Comparison of ENCODE assay signal across 9 mouse cellular contexts in the genomic region with DNA sequence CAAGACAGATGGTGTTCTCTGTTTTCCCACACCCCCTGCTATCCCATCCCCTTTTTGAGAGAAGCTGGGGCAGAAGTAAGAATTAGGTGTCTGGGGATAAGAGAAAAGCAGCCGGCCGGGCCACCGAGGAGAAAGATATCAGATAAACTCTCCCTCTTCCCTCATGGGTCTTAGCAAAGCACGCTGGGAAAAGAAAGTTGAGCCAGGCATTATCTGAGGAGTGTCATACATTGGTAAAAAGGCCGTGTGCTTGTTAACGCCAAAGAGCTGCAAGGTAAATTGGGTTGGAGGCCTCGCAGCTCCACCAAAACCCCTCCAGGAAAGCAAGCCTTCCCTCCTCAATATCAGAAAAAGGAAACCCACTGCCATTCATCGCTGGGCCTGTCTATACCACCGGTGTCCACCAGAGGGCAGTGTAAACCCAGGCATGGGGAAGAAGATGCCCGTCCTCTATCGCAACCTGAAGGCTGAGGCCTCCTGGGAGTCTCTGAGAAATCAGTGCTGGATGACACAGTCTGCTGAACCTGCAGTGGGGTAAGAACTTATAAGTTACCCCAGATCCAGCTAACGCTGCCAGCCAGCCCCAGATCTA. TPM values are rescaled to one million over a fixed set of nuclear protein-coding genes. Genes with fewer than 3 reads are reported as not detected.
DNase-seq lines count a peak whose midpoint lies in the region; ATAC-seq and TF ChIP-seq lines count a peak whose summit lies in the region.
"Had no signal": no experiment of that assay in that cellular context is flagged by ENCODE, and none has a peak within 500 bp of the region (broad histone marks: within the 10 kb centered on the region; RNA-seq: fewer than 3 reads in every experiment).

No protein-coding gene starts in this region.

- peak; percentile 86 for DNase-seq in ES-CJ7 (ENCODE audit: low read depth, low spot score)
- DNase-seq in brain, embryonic 14.5 days (ENCODE audit: low read depth), result peak; percentile 86
- DNase-seq in forebrain, embryonic 11.5 days (ENCODE audit: low spot score), result peak; percentile 92
- peak; percentile 88 for DNase-seq in heart, postnatal 4 days
- peak; percentile 75 for DNase-seq in layer of hippocampus, adult 9-10 months (ENCODE audit: low spot score)
- peak; percentile 85 for DNase-seq in lung, postnatal 10 days
- DNase-seq in retina, postnatal 7 days (ENCODE audit: low read depth, low spot score), result peak; percentile 74
- peak; percentile 42 to 64 for DNase-seq in urinary bladder, adult 18-20 months (ENCODE audit: low spot score in 2 of 2)

- no peak for TF ChIP-seq POLR2A in brain, embryonic 14.5 days (IDR thresholded peaks at IDR 0.05; ENCODE audit: borderline replicate concordance, extremely low read depth, insufficient read depth, insufficient read length, poor library complexity, severe bottlenecking)

- no peak overlapping the region for H3K9ac ChIP-seq in forebrain, embryonic 11.5 days (ENCODE audit: low read length)
- H3K9ac ChIP-seq: limb, embryonic 12.5 days had no signal

- 0 out of 2 replicates have a peak, but pooled peaks have one; percentile 49 for ATAC-seq in forebrain, embryonic 11.5 days (replicated peaks; ENCODE audit: low FRiP score)

- TF ChIP-seq CTCF in brain, embryonic 14.5 days (IDR thresholded peaks at IDR 0.05; ENCODE audit: borderline replicate concordance, extremely low read depth, insufficient read depth, insufficient read length), result peak; percentile 99

- no peaks in the 10 kb centered on the region for H3K27me3 ChIP-seq in forebrain, embryonic 11.5 days (ENCODE audit: control insufficient read depth, insufficient read depth, low read length)

- no peaks in the 10 kb centered on the region for H3K36me3 ChIP-seq in forebrain, embryonic 11.5 days (ENCODE audit: control insufficient read depth, insufficient read depth, low read length)
- H3K36me3 ChIP-seq: limb, embryonic 12.5 days had no signal

- no peak overlapping the region for H3K4me3 ChIP-seq in forebrain, embryonic 11.5 days (ENCODE audit: low read depth, low read length)
- H3K4me3 ChIP-seq: limb, embryonic 12.5 days had no signal

- H3K9me3 ChIP-seq in forebrain, embryonic 11.5 days (ENCODE audit: control insufficient read depth, low read length), result no peaks in the 10 kb centered on the region

- H3K4me1 ChIP-seq in forebrain, embryonic 11.5 days (replicated peaks; ENCODE audit: control insufficient read depth, insufficient read depth, low read length), result no peaks in the 10 kb centered on the region; the same call in 1 of the 2 replicates

- 20% methylated on average over 12 of the region's 12 CpGs for WGBS in forebrain, embryonic 11.5 days

- no peak overlapping the region for H3K27ac ChIP-seq in forebrain, embryonic 11.5 days (ENCODE audit: low read depth, low read length)
- H3K27ac ChIP-seq: limb, embryonic 12.5 days had no signal

- H3K4me2 ChIP-seq in forebrain, embryonic 11.5 days (ENCODE audit: low read depth, low read length, severe bottlenecking), result no peak overlapping the region
- H3K4me2 ChIP-seq: limb, embryonic 12.5 days had no signal

RNA-seq across cellular contexts. Expression of a gene that starts 3.1 kb away (rescaled TPM):
- polyA plus RNA-seq in brain, embryonic 14.5 days (2012; rRNA removed), result 0.97 and 1.3 TPM in 2 replicates
- polyA plus RNA-seq in forebrain, embryonic 11.5 days (2014; fragmentation: Nextera tagmentation; extraction: Ambion mirVana), result 1.0 and 1.2 TPM in 2 replicates
- under 1 TPM; 0.71 to 0.92 TPM for total RNA-seq in heart, postnatal 4 days (2021)

RNA-seq across cellular contexts. Expression of a gene that starts 28.3 kb away (rescaled TPM):
- 21.0 and 23.3 TPM in 2 replicates for polyA plus RNA-seq in brain, embryonic 14.5 days (2012; rRNA removed)
- 24.6 and 25.2 TPM in 2 replicates for polyA plus RNA-seq in forebrain, embryonic 11.5 days (2014; fragmentation: Nextera tagmentation; extraction: Ambion mirVana)
- total RNA-seq in heart, postnatal 4 days (2021), result 10 to 100 TPM; 21.5 to 21.9 TPM

RNA-seq across cellular contexts. Expression of a gene that starts 44.8 kb away (rescaled TPM):
- polyA plus RNA-seq in brain, embryonic 14.5 days (2012; rRNA removed), result 31.0 and 41.3 TPM in 2 replicates
- polyA plus RNA-seq in forebrain, embryonic 11.5 days (2014; fragmentation: Nextera tagmentation; extraction: Ambion mirVana), result 85.3 and 88.3 TPM in 2 replicates
- 10 to 100 TPM; 52.4 to 54.4 TPM for total RNA-seq in heart, postnatal 4 days (2021)

RNA-seq across cellular contexts. Expression of a gene that starts 44.9 kb away (rescaled TPM):
- 0.40 and 0.92 TPM in 2 replicates for polyA plus RNA-seq in brain, embryonic 14.5 days (2012; rRNA removed)
- polyA plus RNA-seq in forebrain, embryonic 11.5 days (2014; fragmentation: Nextera tagmentation; extraction: Ambion mirVana), result 0.95 and 2.0 TPM in 2 replicates
- not detected for total RNA-seq in heart, postnatal 4 days (2021)
